Mouse (Mus musculus) lung, adult 2 months (tissue): Measurements from ENCODE around the gene Hps4. TPM values are rescaled to one million over a fixed set of nuclear protein-coding genes. Genes with fewer than 3 reads are reported as not detected.
"Not testable (repeated sequence)": the region's sequence is repeated elsewhere in the genome, so short reads cannot be mapped to it uniquely, and the experiment has no call there.

ENCODE experiments used
- DNase-seq: peaks from one replicate; pipeline ENCODE4 v3.0.0; 2022
- H3K4me1 ChIP-seq: fragments of 200-500 bp; 2 replicates; pipeline ENCODE4 v1.6.1; 2011; ENCODE audit warnings: low read length; ENCODE audit not compliant: control insufficient read depth, insufficient read depth
- H3K4me3 ChIP-seq: fragments of 200-500 bp; replicated peaks from 2 replicates; pipeline ENCODE3; 2011; ENCODE audit warnings: low read depth, mild to moderate bottlenecking, control low read depth, low read length; ENCODE audit errors: extremely low read depth
- CTCF ChIP-seq: fragments of 200-500 bp; IDR thresholded peaks from 2 replicates; pipeline ENCODE4 v1.5.1; 2011; ENCODE audit warnings: mild to moderate bottlenecking, low read length, control low read depth; ENCODE audit not compliant: insufficient read depth
- POLR2A ChIP-seq: fragments of 200-500 bp; IDR thresholded peaks from 2 replicates; pipeline ENCODE4 v1.6.1; 2011; ENCODE audit warnings: low read depth, mild to moderate bottlenecking, control low read depth, low read length, borderline replicate concordance; ENCODE audit errors: extremely low read depth
- WGBS: fragments of 180-500 bp; shearing (Covaris S2); methylation state at CpG from one replicate; pipeline ENCODE4 v1.1.7; 2018; 5-methylcytosine and 5-hydroxymethylcytosine counted together
- polyA plus RNA-seq: library from polyadenylated mRNA; depleted of rRNA; stranded (reverse); fragments of >200 nt; gene quantifications from 2 replicates; pipeline ENCODE4 v1.2.3, GENCODE M21; 2012

Hps4 gene
- polyA plus RNA-seq, 1 experiment = 34.7 TPM

DNA sequence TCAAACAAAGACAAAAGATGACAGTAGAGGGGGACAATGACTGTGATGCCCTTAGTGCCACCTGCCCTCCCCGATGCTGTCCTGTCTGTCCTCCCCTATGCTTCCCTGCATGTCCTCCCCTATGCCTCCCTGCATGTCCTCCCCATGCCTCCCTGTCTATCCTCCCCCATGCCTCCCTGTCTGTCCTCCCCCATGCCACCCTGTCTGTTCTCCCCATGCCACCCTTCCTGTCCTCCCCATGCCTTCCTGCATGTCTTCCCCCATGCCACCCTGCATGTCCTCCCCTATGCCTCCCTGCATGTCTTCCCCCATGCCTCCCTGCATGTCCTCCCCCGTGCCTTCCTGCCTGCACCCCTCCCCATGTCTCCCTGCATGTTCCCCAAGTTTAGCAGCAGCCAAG is 42.8 kb upstream of the Hps4 start:
- 63% methylated on average over 2 of the region's 2 CpGs for WGBS
- H3K4me3 ChIP-seq = no peak overlapping the region
- TF ChIP-seq CTCF (no peak), POLR2A (no peak)
- peaks cover 33% of the 10 kb centered on the region for H3K4me1 ChIP-seq
- DNase-seq = no peak

DNA sequence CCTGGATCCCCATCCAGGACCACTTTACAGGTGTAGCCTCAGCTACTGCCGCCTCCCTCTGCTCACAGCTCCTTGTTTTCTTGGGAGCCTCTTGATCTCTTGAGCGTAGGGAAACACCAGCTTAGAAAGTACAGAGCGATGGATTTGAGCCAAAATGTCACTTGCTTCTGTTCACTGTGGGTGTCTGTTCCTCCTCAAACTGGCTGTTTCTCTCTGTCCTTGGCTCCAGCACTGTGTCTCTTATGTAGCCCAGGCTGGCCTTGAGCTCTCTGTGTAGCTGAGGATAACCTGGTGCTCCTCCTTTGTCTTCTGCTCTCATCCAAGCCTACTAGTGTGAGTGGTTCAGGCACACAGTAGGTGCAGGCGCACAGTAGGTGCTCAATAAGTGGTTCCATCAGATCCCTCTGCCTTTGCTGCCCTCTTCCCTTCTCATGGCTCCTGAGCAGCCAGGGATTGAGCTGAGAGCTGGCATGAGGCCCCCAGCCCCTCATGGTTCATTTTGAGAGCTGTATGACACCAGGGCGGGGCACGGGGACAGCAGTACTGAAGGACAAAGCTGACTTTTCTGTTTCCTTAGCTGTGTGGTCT is 42.1 kb upstream of the Hps4 start:
- no peak for TF ChIP-seq POLR2A
- no peak for TF ChIP-seq CTCF

GRCm38 (mm10) chr5:112301694-112302093 is 41.2 kb upstream of the Hps4 start:
- Histone ChIP-seq H3K4me1 (peaks cover 30% of the 10 kb centered on the region), H3K4me3 (no peak overlapping the region)
- TF ChIP-seq CTCF (no peak), POLR2A (no peak)
- no peak for DNase-seq
- 76% methylated on average over 4 of the region's 4 CpGs for WGBS

More for the DNA sequence above, 42.1 kb upstream of the Hps4 start:
- Histone ChIP-seq H3K4me1 (peaks cover 32% of the 10 kb centered on the region), H3K4me3 (no peak overlapping the region)
- WGBS = 77% methylated on average over 6 of the region's 6 CpGs
- DNase-seq = no peak

GRCm38 (mm10) chr5:112302310-112302709 is 40.6 kb upstream of the Hps4 start:
- Histone ChIP-seq H3K4me1 (peaks cover 24% of the 10 kb centered on the region), H3K4me3 (no peak overlapping the region)
- no peak for DNase-seq
- 66% methylated on average over 5 of the region's 5 CpGs for WGBS
- TF ChIP-seq CTCF = no peak
- TF ChIP-seq POLR2A = no peak

GRCm38 (mm10) chr5:112305842-112306241 is 37.0 kb upstream of the Hps4 start:
- peaks cover 2% of the 10 kb centered on the region; the same call in 1 of the 2 replicates for H3K4me1 ChIP-seq
- no peak for DNase-seq
- 83% methylated on average over 5 of the region's 5 CpGs for WGBS
- TF ChIP-seq CTCF (no peak), POLR2A (no peak)
- H3K4me3 ChIP-seq = no peak overlapping the region

DNA sequence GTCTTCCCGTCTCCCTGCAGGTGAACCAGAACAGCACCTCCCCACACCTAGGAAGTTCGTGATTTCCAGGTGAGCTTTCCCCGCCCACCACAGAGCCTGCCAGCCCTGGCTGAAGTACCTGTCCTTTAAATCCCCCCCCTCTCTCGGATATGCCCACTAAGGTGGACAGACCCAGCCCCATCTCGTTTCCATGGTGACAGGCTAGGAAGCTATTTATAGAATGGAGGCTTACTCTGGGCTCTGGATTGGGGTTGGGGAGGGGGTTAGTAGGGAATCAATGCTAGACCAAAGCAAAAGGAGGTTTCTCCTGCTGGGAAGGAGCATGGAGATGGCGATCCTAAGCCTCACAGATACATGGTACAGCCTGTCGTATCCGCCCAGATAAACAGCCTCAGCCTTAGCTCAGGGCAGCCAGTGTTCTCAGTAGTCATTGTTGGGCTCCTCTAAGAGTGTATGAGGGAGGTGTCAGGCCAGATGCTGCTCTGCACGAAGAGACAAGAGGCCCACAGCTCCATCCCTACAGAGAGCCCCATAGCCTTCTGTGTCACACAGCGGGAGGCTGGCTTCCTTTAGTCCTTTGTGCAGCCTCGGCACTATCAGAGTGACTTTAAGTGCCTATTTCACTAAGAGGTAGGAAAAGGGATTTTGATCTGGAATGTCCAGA is 29.5 kb upstream of the Hps4 start:
- TF ChIP-seq CTCF (no peak), POLR2A (no peak)
- no peak overlapping the region for H3K4me3 ChIP-seq
- DNase-seq = no peak
- 76% methylated on average over 11 of the region's 11 CpGs for WGBS
- H3K4me1 ChIP-seq = no peaks in the 10 kb centered on the region; the same call in 1 of the 2 replicates

DNA sequence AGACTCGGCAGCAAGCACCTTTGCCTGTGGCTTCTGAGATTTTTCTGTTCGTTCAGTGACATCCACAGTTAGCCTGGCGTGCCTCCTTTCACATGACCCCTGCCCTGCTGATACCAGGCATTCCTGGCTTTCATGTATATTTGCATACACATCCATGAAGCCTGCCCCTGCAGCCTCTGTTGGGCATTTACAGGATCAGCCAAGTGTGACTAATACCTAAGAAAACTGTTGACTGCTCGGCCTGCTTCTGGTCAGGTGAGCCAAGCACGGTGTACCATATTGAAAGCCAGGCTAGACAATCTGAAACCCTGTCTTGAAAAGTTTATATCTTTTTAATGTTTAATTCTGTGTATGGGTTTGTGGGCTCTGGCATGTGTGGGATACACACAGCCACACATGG is 26.4 kb upstream of the Hps4 start:
- no peak for TF ChIP-seq POLR2A
- TF ChIP-seq CTCF = no peak
- no peak for DNase-seq
- WGBS = 85% methylated on average over 5 of the region's 5 CpGs
- Histone ChIP-seq H3K4me3 (no peak overlapping the region), H3K4me1 (no peaks in the 10 kb centered on the region; the same call in 1 of the 2 replicates)

DNA sequence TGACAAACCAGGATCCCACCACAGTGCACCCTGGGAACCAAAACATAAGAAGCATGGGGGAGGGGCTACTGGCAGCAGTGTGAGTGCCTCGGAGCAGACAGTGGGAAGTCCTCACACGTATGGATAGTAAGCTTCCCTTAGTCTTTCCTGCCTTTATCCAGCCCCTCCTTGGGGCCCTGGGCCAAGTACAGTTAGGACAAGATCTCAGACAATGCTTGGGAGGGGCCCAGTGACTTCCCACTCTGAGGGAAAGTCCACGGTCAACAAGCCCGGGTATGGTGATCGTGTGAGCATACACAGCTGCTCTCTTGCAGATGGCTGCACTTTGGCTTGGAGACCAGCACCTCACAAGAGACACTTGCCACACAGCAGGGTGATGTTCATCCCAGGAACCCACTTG is 25.6 kb upstream of the Hps4 start:
- no peaks in the 10 kb centered on the region; the same call in 1 of the 2 replicates for H3K4me1 ChIP-seq
- no peak for TF ChIP-seq CTCF
- no peak for TF ChIP-seq POLR2A
- no peak overlapping the region for H3K4me3 ChIP-seq
- WGBS = 11% methylated on average over 5 of the region's 5 CpGs
- no peak for DNase-seq

DNA sequence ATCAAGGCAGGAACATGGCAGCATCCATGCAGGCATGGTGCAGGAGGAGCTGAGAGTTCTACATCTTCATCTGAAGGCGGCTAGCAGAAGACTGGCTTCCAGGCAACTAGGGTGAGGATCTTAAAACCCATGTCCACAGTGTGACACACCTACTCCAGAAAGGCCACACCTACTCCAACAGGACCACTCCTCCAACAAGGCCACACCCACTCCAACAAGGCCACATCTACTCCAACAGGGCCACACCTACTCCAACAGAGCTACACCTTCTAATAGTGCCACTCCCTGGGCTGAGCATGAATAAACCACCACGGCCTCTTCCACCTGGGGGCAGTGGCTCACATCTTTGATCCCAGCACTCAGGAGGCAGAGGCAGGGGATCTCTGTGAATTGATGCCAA is 23.5 kb upstream of the Hps4 start:
- H3K4me3 ChIP-seq, DNase-seq, H3K4me1 ChIP-seq: not testable (repeated sequence)
- 69% methylated on average over 2 of the region's 2 CpGs for WGBS

DNA sequence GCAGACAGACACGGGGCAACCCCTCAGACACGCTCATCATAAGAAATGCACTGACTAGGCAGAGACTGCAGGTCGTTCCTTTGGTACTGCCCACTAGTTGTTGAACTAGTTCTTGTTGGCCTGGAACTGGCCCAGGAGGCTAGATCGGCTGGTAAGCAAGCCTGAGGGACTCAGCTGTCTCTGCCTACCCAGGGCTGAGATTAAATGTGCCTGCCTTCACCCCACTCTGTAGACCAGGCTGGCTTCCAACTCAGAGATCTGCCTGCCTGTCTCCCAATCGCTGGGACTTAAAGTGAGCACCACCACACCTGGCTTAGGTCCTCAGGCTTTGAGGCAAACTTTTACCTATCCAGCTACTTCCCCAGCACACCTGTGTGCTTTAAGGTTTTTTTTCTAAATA is 22.5 kb upstream of the Hps4 start:
- Histone ChIP-seq H3K4me3 (no peak overlapping the region), H3K4me1 (no peaks in the 10 kb centered on the region; the same call in 1 of the 2 replicates)
- 68% methylated on average over 5 of the region's 5 CpGs for WGBS
- no peak for TF ChIP-seq CTCF
- TF ChIP-seq POLR2A = no peak
- DNase-seq = no peak
